Mouse (Mus musculus) liver, adult 2 months (tissue): ENCODE measurements around the gene Atp1b1. TPM values are rescaled to one million over a fixed set of nuclear protein-coding genes. Genes with fewer than 3 reads are reported as not detected.

ENCODE experiments used
- DNase-seq: peaks from one replicate; pipeline ENCODE4 v3.0.0-alpha.2; 2011; ENCODE audit warnings: low read depth, low spot score; ENCODE audit errors: extremely low read depth
- H3K27ac ChIP-seq: fragments of 200-500 bp; replicated peaks from 2 replicates; pipeline ENCODE4 v1.5.1; 2012; ENCODE audit warnings: low read depth, mild to moderate bottlenecking, control low read depth, inconsistent platforms, low read length; ENCODE audit not compliant: insufficient read depth
- H3K27me3 ChIP-seq: fragments of 200-500 bp; 2 replicates; pipeline ENCODE4 v1.6.1; 2012; ENCODE audit warnings: mild to moderate bottlenecking, moderate library complexity, low read length, inconsistent platforms; ENCODE audit not compliant: control insufficient read depth, insufficient read depth
- H3K36me3 ChIP-seq: fragments of 200-500 bp; 2 replicates; pipeline ENCODE4 v1.6.1; 2012; ENCODE audit warnings: low read length, inconsistent platforms; ENCODE audit not compliant: control insufficient read depth, insufficient read depth
- H3K4me1 ChIP-seq: fragments of 200-500 bp; 2 replicates; pipeline ENCODE4 v1.6.1; 2011; ENCODE audit warnings: low read length; ENCODE audit not compliant: control insufficient read depth, insufficient read depth
- H3K4me3 ChIP-seq: fragments of 200-500 bp; 2 replicates; pipeline ENCODE4 v1.5.1; 2011; ENCODE audit warnings: low read depth, mild to moderate bottlenecking, control low read depth, low read length, moderate library complexity; ENCODE audit not compliant: insufficient read depth
- H3K79me2 ChIP-seq: fragments of 200-500 bp; 2 replicates; pipeline ENCODE4 v1.6.1; 2012; ENCODE audit warnings: inconsistent platforms, mild to moderate bottlenecking, low read length, moderate library complexity; ENCODE audit not compliant: control insufficient read depth, insufficient read depth
- H3K9ac ChIP-seq: fragments of 200-500 bp; 2 replicates; pipeline ENCODE4 v1.6.1; 2012; ENCODE audit warnings: low read depth, mild to moderate bottlenecking, control low read depth, inconsistent platforms, low read length
- CTCF ChIP-seq: fragments of 200-500 bp; IDR thresholded peaks from 2 replicates; pipeline ENCODE4 v1.5.1; 2011; ENCODE audit warnings: low read depth, low read length, control low read depth
- POLR2A ChIP-seq: fragments of 200-500 bp; IDR thresholded peaks from 2 replicates; pipeline ENCODE4 v1.6.1; 2011; ENCODE audit warnings: low read length, control low read depth; ENCODE audit not compliant: insufficient read depth; ENCODE audit errors: extremely low read depth
- WGBS: fragments of 180-500 bp; shearing (Covaris S2); methylation state at CpG from one replicate; pipeline ENCODE4 v1.1.7; 2018; 5-methylcytosine and 5-hydroxymethylcytosine counted together
- polyA plus RNA-seq: library from polyadenylated mRNA; depleted of rRNA; stranded (reverse); fragments of >200 nt; gene quantifications from 2 replicates; pipeline ENCODE4 v1.2.3, GENCODE M21; 2012
- total RNA-seq: library from RNA; depleted of rRNA; stranded (reverse); fragments of >200 nt; gene quantifications from 2 replicates; pipeline ENCODE4 v1.2.3, GENCODE M21; 2014

Gene Atp1b1
- total and polyA plus RNA-seq, 2 experiments: 26.0 to 30.5 TPM

DNA sequence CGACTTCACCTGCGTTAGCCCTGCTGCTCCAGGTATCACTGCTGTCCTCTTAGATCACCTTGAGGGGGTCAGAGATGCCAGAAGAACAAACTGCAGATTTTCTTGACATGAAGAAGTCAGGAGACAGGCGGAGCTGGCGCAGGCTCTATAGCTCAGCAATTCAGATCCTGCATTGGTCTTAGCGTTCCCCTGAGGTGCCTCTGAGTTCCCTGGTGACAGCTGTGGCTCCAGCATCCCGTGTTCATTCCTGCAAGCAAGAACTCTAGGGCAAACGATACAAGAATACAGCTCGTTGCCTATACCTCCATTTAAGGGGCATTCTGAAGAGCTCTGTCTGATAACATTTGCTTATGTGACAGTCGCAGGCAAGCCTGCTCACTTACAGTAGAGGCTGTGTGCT is 29.5 kb downstream of the Atp1b1 start:
- H3K27ac ChIP-seq: no peak overlapping the region
- peaks cover 4% of the 10 kb centered on the region for H3K4me1 ChIP-seq
- WGBS: 96% methylated on average over 9 of the region's 9 CpGs
- TF ChIP-seq CTCF: no peak
- TF ChIP-seq POLR2A: no peak
- H3K79me2 ChIP-seq: no peaks in the 10 kb centered on the region
- H3K36me3 ChIP-seq: no peaks in the 10 kb centered on the region
- no peak overlapping the region for H3K9ac ChIP-seq
- H3K4me3 ChIP-seq: no peak overlapping the region
- H3K27me3 ChIP-seq: no peaks in the 10 kb centered on the region
- DNase-seq: no peak

DNA sequence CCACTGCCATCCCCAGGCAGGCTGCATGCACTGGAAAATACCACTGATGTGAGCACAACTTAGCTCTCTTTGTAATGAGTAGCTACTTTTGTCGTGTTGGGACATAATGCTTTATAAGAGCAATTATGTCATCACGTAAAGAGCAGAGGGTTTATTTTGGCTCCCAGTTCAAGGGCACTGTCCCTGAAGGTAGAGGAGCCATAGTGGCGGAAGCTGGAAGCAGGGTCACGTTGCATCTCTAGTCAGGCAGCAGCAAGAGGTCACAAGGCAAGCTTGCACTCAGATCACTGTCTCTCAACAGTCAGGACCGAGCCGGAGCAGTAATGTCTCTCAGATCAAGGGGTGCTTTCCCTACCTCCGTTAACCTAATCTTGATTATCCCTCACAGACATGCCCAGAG is 30.4 kb downstream of the Atp1b1 start:
- TF ChIP-seq CTCF: no peak
- no peak for TF ChIP-seq POLR2A
- WGBS: 42% methylated on average over 7 of the region's 7 CpGs
- H3K36me3 ChIP-seq: no peaks in the 10 kb centered on the region
- H3K4me1 ChIP-seq: peaks cover 6% of the 10 kb centered on the region
- peak; percentile 68 for DNase-seq
- H3K27ac ChIP-seq: no peak overlapping the region
- H3K4me3 ChIP-seq: no peak overlapping the region
- no peak overlapping the region for H3K9ac ChIP-seq
- no peaks in the 10 kb centered on the region for H3K79me2 ChIP-seq
- H3K27me3 ChIP-seq: no peaks in the 10 kb centered on the region

DNA sequence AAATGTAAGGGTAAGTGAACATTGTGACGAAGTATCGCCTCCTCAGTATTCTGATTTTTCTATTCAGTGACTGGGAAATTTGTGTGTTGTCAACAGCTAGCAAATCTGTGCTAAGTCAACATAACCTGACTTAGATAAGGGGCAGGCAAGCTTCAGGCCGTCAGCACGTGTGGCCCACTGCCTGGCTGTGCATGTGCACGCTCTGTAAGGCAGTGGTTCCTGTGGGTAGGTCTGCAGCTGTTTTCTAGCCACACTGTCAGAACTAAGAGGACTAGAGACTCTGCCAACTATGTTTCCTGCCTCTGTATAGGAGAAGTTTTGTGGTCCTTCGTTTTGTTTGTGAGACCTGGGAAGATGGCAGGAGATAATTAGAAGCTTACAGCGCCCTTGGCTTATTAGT is 31.9 kb downstream of the Atp1b1 start:
- TF ChIP-seq POLR2A (no peak), CTCF (no peak)
- peaks cover 6% of the 10 kb centered on the region for H3K4me1 ChIP-seq
- WGBS: 39% methylated on average over 7 of the region's 7 CpGs

DNA sequence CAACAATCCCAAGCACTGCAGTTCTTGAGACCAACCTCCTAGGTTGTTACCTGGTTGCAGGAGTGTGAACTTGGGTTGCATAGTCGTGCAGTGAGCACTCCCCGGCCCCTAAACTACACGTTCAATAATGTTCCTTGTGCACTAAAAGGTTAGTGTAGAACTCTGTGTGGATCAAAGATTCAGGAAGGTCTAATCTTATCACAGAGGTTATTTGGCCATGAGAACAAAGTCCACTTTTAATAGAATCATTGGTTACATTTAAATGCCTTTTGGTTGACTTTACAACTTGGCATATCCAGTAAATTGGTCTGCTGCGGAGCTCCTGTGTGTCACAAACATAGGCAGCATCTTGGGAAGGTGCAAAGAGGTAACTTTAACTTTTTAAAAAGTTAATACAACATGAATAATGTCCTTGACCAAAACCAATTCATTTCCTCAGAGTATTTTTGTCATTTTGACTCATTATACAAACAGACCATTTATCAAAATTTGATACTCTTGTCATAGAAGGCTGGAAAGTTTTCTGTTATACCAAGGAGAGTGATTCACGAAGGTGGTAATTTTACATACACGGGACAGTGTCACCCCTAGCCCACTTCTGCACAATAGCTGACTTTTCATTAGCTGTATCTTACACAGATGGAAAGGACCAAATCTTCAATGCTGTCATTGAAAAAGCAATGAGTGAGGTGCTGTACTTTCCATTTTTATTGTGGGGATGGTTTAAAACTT is 37.4 kb downstream of the Atp1b1 start:
- H3K27me3 ChIP-seq: no peaks in the 10 kb centered on the region
- peak overlapping the region; percentile 89 for H3K27ac ChIP-seq
- peaks cover 24% of the 10 kb centered on the region for H3K4me1 ChIP-seq
- peak; percentile 96 for DNase-seq
- TF ChIP-seq CTCF (no peak), POLR2A (no peak)
- no peak overlapping the region for H3K4me3 ChIP-seq
- no peaks in the 10 kb centered on the region for H3K79me2 ChIP-seq
- H3K9ac ChIP-seq: no peak overlapping the region
- WGBS: 27% methylated on average over 6 of the region's 6 CpGs
- H3K36me3 ChIP-seq: no peaks in the 10 kb centered on the region

More for the DNA sequence above, 31.9 kb downstream of the Atp1b1 start:
- no peaks in the 10 kb centered on the region for H3K36me3 ChIP-seq
- no peaks in the 10 kb centered on the region for H3K27me3 ChIP-seq
- H3K9ac ChIP-seq: no peak overlapping the region
- H3K79me2 ChIP-seq: no peaks in the 10 kb centered on the region
- DNase-seq: peak; percentile 77
- no peak overlapping the region for H3K27ac ChIP-seq
- no peak overlapping the region for H3K4me3 ChIP-seq

- Histone ChIP-seq H3K9ac (no peak overlapping the region), H3K27me3 (no peaks in the 10 kb centered on the region), H3K27ac (no peak overlapping the region), H3K4me1 (peaks cover 28% of the 10 kb centered on the region), H3K4me3 (no peak overlapping the region), H3K36me3 (no peaks in the 10 kb centered on the region), H3K79me2 (no peaks in the 10 kb centered on the region)
- 95% methylated on average over 8 of the region's 8 CpGs for WGBS
- DNase-seq: no peak
- no peak for TF ChIP-seq CTCF
- TF ChIP-seq POLR2A: no peak
Observed at GRCm38 (mm10) chr1:164419401-164419800, 38.8 kb downstream of the Atp1b1 start.

DNA sequence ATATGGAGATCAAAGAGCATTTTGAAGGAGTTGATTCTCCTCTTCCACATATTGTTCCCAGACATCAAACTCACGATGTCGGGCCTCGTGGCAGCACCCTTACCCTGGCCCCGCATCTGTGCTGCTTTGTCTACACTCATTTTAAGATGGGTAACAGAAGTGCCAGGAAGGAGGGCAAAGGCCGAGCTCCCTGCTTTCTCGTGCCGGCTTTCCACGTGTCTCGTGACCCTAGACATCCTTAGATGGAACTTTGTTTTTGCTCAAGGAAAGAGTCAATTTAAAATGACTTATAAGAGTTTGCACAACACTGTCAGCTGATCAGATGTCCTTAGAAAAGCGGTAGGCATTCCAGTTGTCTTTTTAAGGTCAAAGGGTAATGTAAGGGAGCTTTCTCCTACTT is 39.8 kb downstream of the Atp1b1 start:
- TF ChIP-seq CTCF (no peak), POLR2A (no peak)
- Histone ChIP-seq H3K4me1 (peaks cover 32% of the 10 kb centered on the region), H3K27me3 (no peaks in the 10 kb centered on the region), H3K36me3 (no peaks in the 10 kb centered on the region), H3K4me3 (no peak overlapping the region), H3K79me2 (no peaks in the 10 kb centered on the region), H3K27ac (no peak overlapping the region), H3K9ac (no peak overlapping the region)
- DNase-seq: peak; percentile 55
- WGBS: 82% methylated on average over 10 of the region's 10 CpGs
